Mouse (Mus musculus): ENCODE data around the gene Samd8.

DNA sequence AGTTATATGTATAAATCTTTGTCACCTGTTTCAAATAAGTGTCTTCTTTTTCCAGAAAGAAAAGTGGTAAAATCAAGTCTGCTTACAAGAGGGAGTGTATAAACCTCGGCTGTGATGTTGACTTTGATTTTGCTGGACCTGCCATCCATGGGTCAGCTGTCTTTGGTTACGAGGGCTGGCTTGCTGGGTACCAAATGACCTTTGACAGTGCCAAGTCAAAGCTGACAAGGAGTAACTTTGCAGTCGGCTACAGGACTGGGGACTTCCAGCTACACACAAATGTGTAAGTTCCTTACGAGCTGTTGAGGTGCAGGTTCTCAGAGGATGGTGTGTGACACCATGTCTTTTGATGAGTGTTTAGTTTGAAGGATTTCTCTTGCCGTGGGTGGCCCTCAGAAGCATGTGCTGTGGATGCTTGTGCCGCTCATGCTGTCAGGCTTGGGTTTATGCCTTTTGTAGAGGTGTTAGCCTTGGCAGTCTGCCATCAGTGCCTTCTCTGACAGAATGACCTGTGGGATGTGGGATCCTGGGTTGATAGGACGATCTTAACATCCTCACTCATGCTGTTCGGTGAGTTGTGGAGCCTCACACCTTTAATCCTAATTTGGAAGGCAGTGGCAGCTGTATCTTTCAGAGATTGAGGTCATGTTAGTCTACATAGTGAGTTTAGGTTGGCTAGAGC lies 88.1 kb downstream of the Samd8 start:
- no peak for TF ChIP-seq CHD2 (IDR thresholded peaks at IDR 0.05; ENCODE audit: low read depth, low read length)
- TF ChIP-seq ZNF384 (IDR thresholded peaks at IDR 0.05; ENCODE audit: low read depth, low read length): no peak
- TF ChIP-seq MAFK (IDR thresholded peaks at IDR 0.05; ENCODE audit: insufficient read depth, low read depth, low read length): no peak

Data from ES-E14 (cell line).